Mouse (Mus musculus) E14TG2a.4 (cell line): ENCODE measurements at regions not wholly inside any gene's neighbourhood (a gene's known extent, or its start where the extent isn't known, plus 50 kb on each side); places are given as distances from the start of the nearest gene placed in this dataset.

Experiments
- CTCF ChIP-seq: conservative IDR thresholded peaks from 2 replicates; pipeline ENCODE4 v1.5.1; 2014; ENCODE audit warnings: low read length
- NANOG ChIP-seq: IDR thresholded peaks from 2 replicates; pipeline ENCODE4 v1.6.1; 2014; ENCODE audit warnings: borderline replicate concordance, low read length, mixed read lengths
- POU5F1 ChIP-seq: IDR thresholded peaks from 2 replicates; pipeline ENCODE4 v1.6.1; 2014; ENCODE audit warnings: low read length, borderline replicate concordance

GRCm38 (mm10) chr13:111096071-111096470, 158.7 kb upstream of the Actbl2 start:
- TF ChIP-seq CTCF (no peak), NANOG (no peak), POU5F1 (no peak)
